Mouse (Mus musculus) ES-Bruce4 (cell line): ENCODE measurements around the gene Pacrg.

Experiments
- CTCF ChIP-seq: IDR thresholded peaks from one replicate; pipeline ENCODE4 v1.8.1; 2011; ENCODE audit warnings: low read depth, low read length
- EP300 ChIP-seq: IDR thresholded peaks from 2 replicates; pipeline ENCODE4 v1.6.1; 2011; ENCODE audit warnings: low read depth, low read length; ENCODE audit not compliant: insufficient read depth
- POLR2A ChIP-seq: IDR thresholded peaks from one replicate; pipeline ENCODE4 v1.8.1; 2011; ENCODE audit warnings: low read length; ENCODE audit not compliant: insufficient read depth

GRCm38 (mm10) chr17:10413870-10414269 is 426.2 kb downstream of the Pacrg start:
- TF ChIP-seq CTCF (no peak), POLR2A (no peak), EP300 (no peak)
